Mouse (Mus musculus): Measurements from ENCODE around the gene Gm11168.
"Not testable (repeated sequence)": the region's sequence is repeated elsewhere in the genome, so short reads cannot be mapped to it uniquely, and the experiment has no call there.

The Gm11168 gene

DNA sequence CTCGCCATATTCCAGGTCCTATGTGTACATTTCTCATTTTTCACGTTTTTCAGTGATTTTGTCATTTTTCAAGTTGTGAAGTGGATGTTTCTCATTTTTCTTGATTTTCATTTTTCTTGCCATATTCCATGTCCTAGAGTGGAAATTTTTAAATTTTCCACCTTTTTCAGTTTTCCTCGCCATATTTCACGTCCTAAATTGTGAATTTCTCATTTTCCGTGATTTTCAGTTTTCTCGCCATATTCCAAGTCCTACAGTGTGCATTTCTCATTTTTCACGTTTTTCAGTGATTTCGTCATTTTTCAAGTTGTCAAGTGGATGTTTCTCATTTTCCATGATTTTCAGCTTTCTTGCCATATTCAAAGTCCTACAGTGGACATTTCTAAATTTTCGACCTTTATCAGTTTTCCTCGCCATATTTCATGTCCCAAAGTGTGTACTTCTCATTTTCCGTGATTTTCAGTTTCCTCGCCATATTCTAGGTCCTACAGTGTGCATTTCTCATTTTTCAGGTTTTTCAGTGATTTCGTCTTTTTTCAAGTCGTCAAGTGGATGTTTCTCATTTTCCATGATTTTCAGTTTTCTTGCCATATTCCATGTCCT is at the start of gene Gm11168:
Gene Gm11168, plus strand, starts transcription at position 553 of the 603 bp plus-strand sequence.
- ATAC-seq (ENCODE audit: insufficient number of reproducible peaks, low FRiP score, low TSS enrichment) = not testable (repeated sequence)

DNA sequence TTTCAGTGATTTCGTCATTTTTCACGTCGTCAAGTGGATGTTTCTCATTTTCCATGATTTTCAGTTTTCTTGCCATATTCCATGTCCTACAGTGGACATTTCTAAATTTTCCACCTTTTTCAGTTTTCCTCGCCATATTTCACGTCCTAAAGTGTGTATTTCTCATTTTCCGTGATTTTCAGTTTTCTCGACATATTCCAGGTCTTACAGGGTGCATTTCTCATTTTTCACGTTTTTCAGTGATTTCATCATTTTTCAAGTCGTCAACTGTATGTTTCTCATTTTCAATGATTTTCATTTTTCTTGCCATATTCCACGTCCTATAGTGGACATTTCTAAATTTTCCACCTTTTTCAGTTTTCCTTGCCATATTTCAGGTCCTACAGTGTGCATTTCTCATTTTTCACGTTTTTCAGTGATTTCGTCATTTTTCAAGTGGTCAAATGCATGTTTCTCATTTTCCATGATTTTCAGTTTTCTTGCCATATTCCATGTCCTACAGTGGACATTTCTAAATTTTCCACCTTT is 2.6 kb upstream of the Gm11168 start, which contains the start of gene Gm10722:
Gene Gm10722, plus strand, starts transcription at position 478 of the 528 bp plus-strand sequence.
- ATAC-seq (ENCODE audit: insufficient number of reproducible peaks, low FRiP score, low TSS enrichment) = not testable (repeated sequence)

DNA sequence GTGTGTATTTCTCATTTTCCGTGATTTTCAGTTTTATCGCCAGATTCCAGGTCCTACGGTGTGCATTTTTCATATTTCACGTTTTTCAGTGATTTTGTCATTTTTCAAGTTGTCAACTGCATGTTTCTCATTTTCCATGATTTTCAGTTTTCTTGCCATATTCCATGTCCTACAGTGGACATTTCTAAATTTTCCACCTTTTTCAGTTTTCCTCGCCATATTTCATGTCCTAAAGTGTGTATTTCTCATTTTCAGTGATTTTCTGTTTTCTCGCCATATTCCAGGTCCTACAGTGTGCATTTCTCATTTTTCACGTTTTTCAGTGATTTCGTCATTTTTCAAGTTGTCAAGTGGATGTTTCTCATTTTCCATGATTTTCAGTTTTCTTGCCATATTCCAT is 2.1 kb upstream of the Gm11168 start:
- ATAC-seq (ENCODE audit: insufficient number of reproducible peaks, low FRiP score, low TSS enrichment) = not testable (repeated sequence)

DNA sequence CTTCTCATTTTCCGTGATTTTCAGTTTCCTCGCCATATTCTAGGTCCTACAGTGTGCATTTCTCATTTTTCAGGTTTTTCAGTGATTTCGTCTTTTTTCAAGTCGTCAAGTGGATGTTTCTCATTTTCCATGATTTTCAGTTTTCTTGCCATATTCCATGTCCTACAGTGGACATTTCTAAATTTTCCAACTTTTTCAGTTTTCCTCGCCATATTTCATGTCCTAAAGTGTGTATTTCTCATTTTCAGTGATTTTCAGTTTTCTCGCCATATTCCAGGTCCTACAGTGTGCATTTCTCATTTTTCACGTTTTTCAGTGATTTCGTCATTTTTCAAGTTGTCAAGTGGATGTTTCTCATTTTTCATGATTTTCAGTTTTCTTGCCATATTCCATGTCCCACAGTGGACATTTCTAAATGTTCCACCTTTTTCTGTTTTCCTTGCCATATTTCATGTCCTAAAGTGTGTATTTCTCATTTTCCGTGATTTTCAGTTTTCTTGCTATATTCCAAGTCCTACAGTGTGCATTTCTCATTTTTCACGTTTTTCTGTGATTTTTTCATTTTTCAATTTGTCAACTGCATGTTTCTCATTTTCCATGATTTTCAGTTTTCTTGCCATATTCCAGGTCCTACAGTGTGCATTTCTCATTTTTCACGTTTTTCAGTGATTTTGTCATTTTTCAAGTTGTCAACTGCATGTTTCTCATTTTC is 1.0 kb upstream of the Gm11168 start:
- peak; percentile 71; the same call in 1 of the 2 replicates for ATAC-seq (ENCODE audit: insufficient number of reproducible peaks, low FRiP score, low TSS enrichment)

DNA sequence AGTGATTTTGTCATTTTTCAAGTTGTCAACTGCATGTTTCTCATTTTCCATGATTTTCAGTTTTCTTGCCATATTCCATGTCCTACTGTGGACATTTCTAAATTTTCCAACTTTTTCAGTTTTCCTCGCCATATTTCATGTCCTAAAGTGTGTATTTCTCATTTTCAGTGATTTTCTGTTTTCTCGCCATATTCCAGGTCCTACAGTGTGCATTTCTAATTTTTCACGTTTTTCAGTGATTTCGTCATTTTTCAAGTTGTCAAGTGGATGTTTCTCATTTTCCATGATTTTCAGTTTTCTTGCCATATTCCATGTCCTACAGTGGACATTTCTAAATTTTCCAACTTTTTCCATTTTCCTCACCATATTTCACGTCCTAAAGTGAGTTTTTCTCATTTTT is 3.0 kb downstream of the Gm11168 start:
- ATAC-seq (ENCODE audit: insufficient number of reproducible peaks, low FRiP score, low TSS enrichment) = peak; percentile 67

GRCm38 (mm10) chr9:3006636-3007035 is 3.5 kb downstream of the Gm11168 start:
- ATAC-seq (ENCODE audit: insufficient number of reproducible peaks, low FRiP score, low TSS enrichment) = not testable (repeated sequence)

DNA sequence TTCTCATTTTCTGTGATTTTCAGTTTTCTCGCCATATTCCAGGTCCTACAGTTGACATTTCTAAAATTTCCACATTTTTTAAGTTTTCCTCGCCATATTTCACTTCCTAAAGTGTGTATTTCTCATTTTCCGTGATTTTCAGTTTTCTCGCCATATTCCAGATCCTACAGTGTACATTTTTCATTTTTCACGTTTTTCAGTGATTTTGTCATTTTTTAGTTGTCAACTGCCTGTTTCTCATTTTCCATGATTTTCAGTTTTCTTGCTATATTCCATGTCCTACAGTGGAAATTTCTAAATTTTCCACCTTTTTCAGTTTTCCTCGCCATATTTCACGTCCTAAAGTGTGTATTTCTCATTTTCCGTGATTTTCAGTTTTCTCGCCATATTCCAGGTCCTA is 4.1 kb downstream of the Gm11168 start:
- 0 out of 2 replicates have a peak, but pooled peaks have one; percentile 26 for ATAC-seq (ENCODE audit: insufficient number of reproducible peaks, low FRiP score, low TSS enrichment)

DNA sequence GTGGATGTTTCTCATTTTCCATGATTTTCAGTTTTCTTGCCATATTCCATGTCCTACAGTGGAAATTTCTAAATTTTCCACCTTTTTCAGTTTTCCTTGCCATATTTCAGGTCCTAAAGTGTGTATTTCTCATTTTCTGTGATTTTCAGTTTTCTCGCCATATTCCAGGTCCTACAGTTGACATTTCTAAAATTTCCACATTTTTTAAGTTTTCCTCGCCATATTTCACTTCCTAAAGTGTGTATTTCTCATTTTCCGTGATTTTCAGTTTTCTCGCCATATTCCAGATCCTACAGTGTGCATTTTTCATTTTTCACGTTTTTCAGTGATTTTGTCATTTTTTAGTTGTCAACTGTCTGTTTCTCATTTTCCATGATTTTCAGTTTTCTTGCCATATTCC is 6.2 kb downstream of the Gm11168 start:
- ATAC-seq (ENCODE audit: insufficient number of reproducible peaks, low FRiP score, low TSS enrichment) = peak; percentile 49

- ATAC-seq (ENCODE audit: insufficient number of reproducible peaks, low FRiP score, low TSS enrichment) = peak; percentile 58
Measured at GRCm38 (mm10) chr9:3012054-3012621, 9.0 kb downstream of the Gm11168 start.

- ATAC-seq (ENCODE audit: insufficient number of reproducible peaks, low FRiP score, low TSS enrichment) = peak; percentile 67
Measured at GRCm38 (mm10) chr9:3012733-3013279, 9.7 kb downstream of the Gm11168 start, which contains the start of gene Gm10721. Gene Gm10721, plus strand, starts transcription at chr9:3013140.

- ATAC-seq (ENCODE audit: insufficient number of reproducible peaks, low FRiP score, low TSS enrichment) = not testable (repeated sequence)
Measured at GRCm38 (mm10) chr9:3015354-3015753, 12.2 kb downstream of the Gm11168 start, which contains the start of gene Gm10720. Gene Gm10720, plus strand, starts transcription at chr9:3015654.

DNA sequence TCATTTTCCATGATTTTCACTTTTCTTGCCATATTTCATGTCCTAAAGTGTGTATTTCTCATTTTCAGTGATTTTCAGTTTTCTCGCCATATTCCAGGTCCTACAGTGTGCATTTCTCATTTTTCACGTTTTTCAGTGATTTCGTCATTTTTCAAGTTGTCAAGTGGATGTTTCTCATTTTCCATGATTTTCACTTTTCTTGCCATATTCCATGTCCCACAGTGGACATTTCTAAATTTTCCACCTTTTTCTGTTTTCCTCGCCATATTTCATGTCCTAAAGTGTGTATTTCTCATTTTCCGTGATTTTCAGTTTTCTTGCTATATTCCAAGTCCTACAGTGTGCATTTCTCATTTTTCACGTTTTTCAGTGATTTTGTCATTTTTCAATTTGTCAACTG is 12.8 kb downstream of the Gm11168 start:
- ATAC-seq (ENCODE audit: insufficient number of reproducible peaks, low FRiP score, low TSS enrichment) = not testable (repeated sequence)

GRCm38 (mm10) chr9:3017108-3017507 is 14.0 kb downstream of the Gm11168 start, which contains the start of gene Gm10719:
Gene Gm10719, plus strand, starts transcription at chr9:3017408.
- not testable (repeated sequence) for ATAC-seq (ENCODE audit: insufficient number of reproducible peaks, low FRiP score, low TSS enrichment)

DNA sequence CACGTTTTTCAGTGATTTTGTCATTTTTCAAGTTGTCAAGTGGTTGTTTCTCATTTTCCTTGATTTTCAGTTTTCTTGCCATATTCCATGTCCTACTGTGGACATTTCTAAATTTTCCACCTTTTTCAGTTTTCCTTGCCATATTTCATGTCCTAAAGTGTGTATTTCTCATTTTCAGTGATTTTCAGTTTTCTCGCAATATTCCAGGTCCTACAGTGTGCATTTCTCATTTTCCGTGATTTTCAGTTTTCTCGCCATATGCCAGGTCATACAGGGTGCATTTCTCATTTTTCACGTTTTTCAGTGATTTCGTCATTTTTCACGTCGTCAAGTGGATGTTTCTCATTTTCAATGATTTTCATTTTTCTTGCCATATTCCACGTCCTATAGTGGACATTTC is 15.8 kb downstream of the Gm11168 start:
- ATAC-seq (ENCODE audit: insufficient number of reproducible peaks, low FRiP score, low TSS enrichment) = not testable (repeated sequence)

DNA sequence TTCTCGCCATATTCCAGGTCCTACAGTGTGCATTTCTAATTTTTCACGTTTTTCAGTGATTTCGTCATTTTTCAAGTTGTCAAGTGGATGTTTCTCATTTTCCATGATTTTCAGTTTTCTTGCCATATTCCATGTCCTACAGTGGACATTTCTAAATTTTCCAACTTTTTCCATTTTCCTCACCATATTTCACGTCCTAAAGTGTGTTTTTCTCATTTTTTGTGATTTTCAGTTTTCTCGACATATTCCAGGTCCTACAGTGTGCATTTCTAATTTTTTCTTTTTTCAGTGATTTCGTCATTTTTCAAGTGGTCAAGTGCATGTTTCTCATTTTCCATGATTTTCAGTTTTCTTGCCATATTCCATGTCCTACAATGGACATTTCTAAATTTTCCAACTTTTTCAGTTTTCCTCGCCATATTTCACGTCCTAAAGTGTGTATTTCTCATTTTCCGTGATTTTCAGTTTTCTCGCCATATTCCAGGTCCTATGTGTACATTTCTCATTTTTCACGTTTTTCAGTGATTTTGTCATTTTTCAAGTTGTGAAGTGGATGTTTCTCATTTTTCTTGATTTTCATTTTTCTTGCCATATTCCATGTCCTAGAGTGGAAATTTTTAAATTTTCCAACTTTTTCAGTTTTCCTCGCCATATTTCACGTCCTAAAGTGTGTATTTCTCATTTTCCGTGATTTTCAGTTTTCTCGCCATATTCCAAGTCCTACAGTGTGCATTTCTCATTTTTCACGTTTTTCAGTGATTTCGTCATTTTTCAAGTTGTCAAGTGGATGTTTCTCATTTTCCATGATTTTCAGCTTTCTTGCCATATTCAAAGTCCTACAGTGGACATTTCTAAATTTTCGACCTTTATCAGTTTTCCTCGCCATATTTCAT is 16.9 kb downstream of the Gm11168 start:
- peak; percentile 62; the same call in 1 of the 2 replicates for ATAC-seq (ENCODE audit: insufficient number of reproducible peaks, low FRiP score, low TSS enrichment)

DNA sequence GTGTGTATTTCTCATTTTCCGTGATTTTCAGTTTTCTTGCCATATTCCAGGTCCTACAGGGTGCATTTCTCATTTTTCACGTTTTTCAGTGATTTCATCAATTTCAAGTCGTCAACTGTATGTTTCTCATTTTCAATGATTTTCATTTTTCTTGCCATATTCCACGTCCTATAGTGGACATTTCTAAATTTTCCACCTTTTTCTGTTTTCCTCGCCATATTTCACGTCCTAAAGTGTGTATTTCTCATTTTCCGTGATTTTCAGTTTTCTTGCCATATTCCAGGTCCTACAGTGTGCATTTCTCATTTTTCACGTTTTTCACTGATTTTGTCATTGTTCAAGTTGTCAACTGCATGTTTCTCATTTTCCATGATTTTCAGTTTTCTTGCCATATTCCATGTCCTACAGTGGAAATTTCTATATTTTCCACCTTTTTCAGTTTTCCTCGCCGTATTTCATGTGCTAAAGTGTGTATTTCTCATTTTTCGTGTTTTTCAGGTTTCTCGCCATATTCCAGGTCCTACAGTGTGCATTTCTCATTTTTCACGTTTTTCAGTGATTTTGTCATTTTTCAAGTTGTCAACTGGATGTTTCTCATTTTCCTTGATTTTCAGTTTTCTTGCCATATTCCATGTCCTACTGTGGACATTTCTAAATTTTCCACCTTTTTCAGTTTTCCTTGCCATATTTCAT is 19.3 kb downstream of the Gm11168 start:
- ATAC-seq (ENCODE audit: insufficient number of reproducible peaks, low FRiP score, low TSS enrichment) = not testable (repeated sequence)

DNA sequence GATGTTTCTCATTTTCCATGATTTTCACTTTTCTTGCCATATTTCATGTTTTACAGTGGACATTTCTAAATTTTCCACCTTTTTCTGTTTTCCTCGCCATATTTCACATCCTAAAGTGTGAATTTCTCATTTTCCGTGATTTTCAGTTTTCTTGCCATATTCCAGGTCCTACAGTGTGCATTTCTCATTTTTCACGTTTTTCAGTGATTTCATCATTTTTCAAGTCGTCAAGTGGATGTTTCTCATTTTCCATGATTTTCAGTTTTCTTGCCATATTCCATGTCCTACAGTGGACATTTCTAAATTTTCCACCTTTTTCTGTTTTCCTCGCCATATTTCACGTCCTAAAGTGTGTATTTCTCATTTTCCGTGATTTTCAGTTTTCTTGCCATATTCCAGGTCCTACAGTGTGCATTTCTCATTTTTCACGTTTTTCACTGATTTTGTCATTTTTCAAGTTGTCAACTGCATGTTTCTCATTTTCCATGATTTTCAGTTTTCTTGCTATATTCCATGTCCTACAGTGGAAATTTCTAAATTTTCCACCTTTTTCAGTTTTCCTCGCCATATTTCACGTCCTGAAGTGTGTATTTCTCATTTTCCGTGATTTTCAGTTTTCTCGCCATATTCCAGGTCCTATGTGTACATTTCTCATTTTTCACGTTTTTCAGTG is 20.3 kb downstream of the Gm11168 start, which contains the start of gene Gm10718:
Gene Gm10718, plus strand, starts transcription at position 236 of the 673 bp plus-strand sequence.
- ATAC-seq (ENCODE audit: insufficient number of reproducible peaks, low FRiP score, low TSS enrichment) = not testable (repeated sequence)

DNA sequence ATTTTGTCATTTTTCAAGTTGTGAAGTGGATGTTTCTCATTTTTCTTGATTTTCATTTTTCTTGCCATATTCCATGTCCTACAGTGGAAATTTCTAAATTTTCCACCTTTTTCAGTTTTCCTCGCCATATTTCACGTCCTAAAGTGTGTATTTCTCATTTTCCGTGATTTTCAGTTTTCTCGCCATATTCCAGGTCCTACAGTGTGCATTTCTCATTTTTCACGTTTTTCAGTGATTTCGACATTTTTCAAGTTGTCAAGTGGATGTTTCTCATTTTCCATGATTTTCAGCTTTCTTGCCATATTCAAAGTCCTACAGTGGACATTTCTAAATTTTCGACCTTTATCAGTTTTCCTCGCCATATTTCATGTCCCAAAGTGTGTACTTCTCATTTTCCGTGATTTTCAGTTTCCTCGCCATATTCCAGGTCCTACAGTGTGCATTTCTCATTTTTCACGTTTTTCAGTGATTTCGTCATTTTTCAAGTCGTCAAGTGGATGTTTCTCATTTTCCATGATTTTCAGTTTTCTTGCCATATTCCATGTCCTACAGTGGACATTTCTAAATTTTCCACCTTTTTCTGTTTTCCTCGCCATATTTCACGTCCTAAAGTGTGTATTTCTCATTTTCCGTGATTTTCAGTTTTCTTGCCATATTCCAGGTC is 21.0 kb downstream of the Gm11168 start:
- ATAC-seq (ENCODE audit: insufficient number of reproducible peaks, low FRiP score, low TSS enrichment) = not testable (repeated sequence)
